Mouse (Mus musculus): ENCODE measurements around the gene Coil.

Gene Coil

GRCm38 (mm10) chr11:88970202-88970732 lies at the start of gene Coil:
Coil (plus strand) TSS chr11:88970252.
- ChIA-PET POLR2A (interaction anchor here in 3 of 4 experiments (0.6 to 51.7 kb wide), 45 partner anchors 12 to 923 kb away, joined by 3 to 1912 read pairs (median 4); partner anchors contain the start of genes Scpep1 (in 3 of the 3), Akap1 (in 1 of the 3), Dgke (in 1 of the 3) and Srsf1 (in 1 of the 3)), CTCF (interaction anchor here in 2 of 4 experiments (0.5 to 1.5 kb wide), 3 partner anchors 14 to 34 kb away, joined by 3 to 7 read pairs (median 3); partner anchors contain the start of gene Scpep1 (in 1 of the 2))

- ChIA-PET CTCF (no interaction called here), POLR2A (interaction anchor here in 3 of 4 experiments (0.6 to 19.6 kb wide), 14 partner anchors 8 to 349 kb away, joined by 3 to 599 read pairs (median 4); partner anchors contain the start of genes Scpep1 (in 2 of the 3), Coil (in 1 of the 3) and Elobl (in 1 of the 3))
Measured at GRCm38 (mm10) chr11:88926566-88926965, 43.5 kb upstream of the Coil start.

GRCm38 (mm10) chr11:88931692-88932530 lies 38.1 kb upstream of the Coil start:
- POLR2A ChIA-PET, result interaction anchor here (0.5 to 19.6 kb wide), 72 partner anchors 8 to 873 kb away, joined by 3 to 599 read pairs (median 5); partner anchors contain the start of genes Akap1 (in 3 of the 4), Coil (in 2 of the 4), Elobl (in 2 of the 4) and Scpep1 (in 2 of the 4)
- CTCF ChIA-PET, result interaction anchor here in 2 of 4 experiments (0.5 to 1.1 kb wide), 5 partner anchors 20 to 108 kb away, joined by 3 to 4 read pairs (median 3); partner anchors contain the start of gene Elobl (in 1 of the 2)

- ChIA-PET POLR2A (interaction anchor here (0.6 to 19.6 kb wide), 37 partner anchors 10 to 391 kb away, joined by 3 to 599 read pairs (median 6); partner anchors contain the start of genes Coil (in 2 of the 4), Elobl (in 2 of the 4), Scpep1 (in 2 of the 4) and Akap1 (in 1 of the 4)), CTCF (interaction anchor here in 2 of 4 experiments (0.7 to 1.1 kb wide), 4 partner anchors 10 to 965 kb away, joined by 3 to 6 read pairs (median 4); no protein-coding TSS in a partner anchor)
Measured at GRCm38 (mm10) chr11:88933030-88933429, 37.0 kb upstream of the Coil start.

- POLR2A ChIA-PET, result interaction anchor here in 3 of 4 experiments (0.5 to 19.6 kb wide), 35 partner anchors 7 to 912 kb away, joined by 3 to 599 read pairs (median 4); partner anchors contain the start of genes Scpep1 (in 3 of the 3), Coil (in 2 of the 3), Elobl (in 2 of the 3) and Akap1 (in 1 of the 3)
- CTCF ChIA-PET, result interaction anchor here in 1 of 4 experiments (1.1 kb wide), 1 partner anchor 43 kb away, joined by 3 read pairs; no protein-coding TSS in a partner anchor
Measured at GRCm38 (mm10) chr11:88934089-88935000, 35.7 kb upstream of the Coil start.

GRCm38 (mm10) chr11:88937886-88938285 lies 32.2 kb upstream of the Coil start:
- CTCF ChIA-PET, result interaction anchor here in 3 of 4 experiments (0.6 to 2.0 kb wide), 9 partner anchors 17 to 686 kb away, joined by 3 to 8 read pairs (median 4); partner anchors contain the start of gene Scpep1 (in 1 of the 3)
- POLR2A ChIA-PET, result interaction anchor here in 3 of 4 experiments (0.6 to 19.6 kb wide), 17 partner anchors 9 to 108 kb away, joined by 3 to 599 read pairs (median 4); partner anchors contain the start of genes Scpep1 (in 3 of the 3), Coil (in 1 of the 3) and Elobl (in 1 of the 3)

- POLR2A ChIA-PET, result interaction anchor here in 3 of 4 experiments (0.8 to 19.6 kb wide), 8 partner anchors 12 to 91 kb away, joined by 3 to 599 read pairs (median 6); partner anchors contain the start of genes Coil (in 1 of the 3), Elobl (in 1 of the 3) and Scpep1 (in 1 of the 3)
- CTCF ChIA-PET, result interaction anchor here in 1 of 4 experiments (0.6 to 2.0 kb wide), 2 partner anchors 16 to 704 kb away, joined by 5 to 8 read pairs; partner anchors contain the start of gene Scpep1
Measured at GRCm38 (mm10) chr11:88938770-88939169, 31.3 kb upstream of the Coil start.

GRCm38 (mm10) chr11:88939634-88940033 lies 30.4 kb upstream of the Coil start:
- POLR2A ChIA-PET, result interaction anchor here in 3 of 4 experiments (0.7 to 19.6 kb wide), 15 partner anchors 8 to 391 kb away, joined by 3 to 599 read pairs (median 4); partner anchors contain the start of genes Coil (in 2 of the 3), Scpep1 (in 2 of the 3) and Elobl (in 1 of the 3)
- CTCF ChIA-PET, result interaction anchor here in 1 of 4 experiments (0.7 to 1.2 kb wide), 3 partner anchors 14 to 21 kb away, joined by 3 to 4 read pairs (median 3); partner anchors contain the start of gene Scpep1

GRCm38 (mm10) chr11:88941489-88941888 lies 28.6 kb upstream of the Coil start:
- POLR2A ChIA-PET, result interaction anchor here (0.7 to 23.9 kb wide), 26 partner anchors 8 to 706 kb away, joined by 3 to 1912 read pairs (median 4); partner anchors contain the start of genes Scpep1 (in 3 of the 4), Coil (in 2 of the 4), Akap1 (in 1 of the 4) and Elobl (in 1 of the 4)
- CTCF ChIA-PET, result interaction anchor here in 2 of 4 experiments (0.7 to 1.0 kb wide), 5 partner anchors 30 to 162 kb away, joined by 3 read pairs; no protein-coding TSS in a partner anchor

- POLR2A ChIA-PET, result interaction anchor here in 3 of 4 experiments (0.6 to 23.9 kb wide), 10 partner anchors 9 to 1209 kb away, joined by 3 to 1912 read pairs (median 7); partner anchors contain the start of genes Coil (in 2 of the 3), Elobl (in 2 of the 3), Scpep1 (in 2 of the 3) and Supt4a (in 1 of the 3)
- CTCF ChIA-PET, result interaction anchor here in 1 of 4 experiments (0.7 kb wide), 1 partner anchor 302 kb away, joined by 3 read pairs; no protein-coding TSS in a partner anchor
Measured at GRCm38 (mm10) chr11:88945971-88946585, 24.0 kb upstream of the Coil start.

GRCm38 (mm10) chr11:88948896-88949295 lies 21.2 kb upstream of the Coil start:
- POLR2A ChIA-PET, result interaction anchor here in 3 of 4 experiments (0.5 to 23.9 kb wide), 12 partner anchors 11 to 100 kb away, joined by 3 to 1912 read pairs (median 12); partner anchors contain the start of genes Coil (in 2 of the 3), Elobl (in 2 of the 3), Akap1 (in 1 of the 3) and Scpep1 (in 1 of the 3)

GRCm38 (mm10) chr11:88949802-88950639 lies 20.0 kb upstream of the Coil start:
- ChIA-PET POLR2A (interaction anchor here (0.5 to 51.7 kb wide), 49 partner anchors 3 to 331 kb away, joined by 3 to 1912 read pairs (median 5); partner anchors contain the start of genes Coil (in 3 of the 4), Akap1 (in 2 of the 4), Elobl (in 2 of the 4) and Scpep1 (in 1 of the 4)), CTCF (interaction anchor here (0.6 to 1.2 kb wide), 10 partner anchors 23 to 119 kb away, joined by 3 to 5 read pairs (median 3); no protein-coding TSS in a partner anchor)

More at GRCm38 (mm10) chr11:88948896-88949295, 21.2 kb upstream of the Coil start:
- CTCF ChIA-PET, result no interaction called here

- POLR2A ChIA-PET, result interaction anchor here (0.5 to 51.7 kb wide), 50 partner anchors 2 to 921 kb away, joined by 3 to 1912 read pairs (median 5); partner anchors contain the start of genes Coil (in 3 of the 4), Akap1 (in 2 of the 4), Elobl (in 2 of the 4) and Scpep1 (in 1 of the 4)
- CTCF ChIA-PET, result interaction anchor here (0.6 to 1.1 kb wide), 6 partner anchors 22 to 71 kb away, joined by 3 to 4 read pairs (median 3); no protein-coding TSS in a partner anchor
Measured at GRCm38 (mm10) chr11:88950640-88951250, 19.3 kb upstream of the Coil start.

- ChIA-PET CTCF (interaction anchor here in 3 of 4 experiments (0.6 to 0.9 kb wide), 3 partner anchors 28 to 43 kb away, joined by 3 to 8 read pairs (median 3); no protein-coding TSS in a partner anchor), POLR2A (interaction anchor here (0.6 to 51.7 kb wide), 32 partner anchors 1 to 964 kb away, joined by 3 to 1912 read pairs (median 5); partner anchors contain the start of genes Coil (in 3 of the 4), Akap1 (in 2 of the 4), Elobl (in 2 of the 4) and Dynll2 (in 1 of the 4))
Measured at GRCm38 (mm10) chr11:88951576-88951975, 18.5 kb upstream of the Coil start.
